Mouse (Mus musculus): ENCODE data around the gene Ccdc190. TPM values are rescaled to one million over a fixed set of nuclear protein-coding genes. Genes with fewer than 3 reads are reported as not detected.

The Ccdc190 gene
- polyA plus RNA-seq, 1 experiment from 2014 or later, result 4.8 TPM

GRCm38 (mm10) chr1:169948280-169948679 is 19.8 kb downstream of the Ccdc190 start:
- H3K9me3 ChIP-seq (ENCODE audit: control insufficient read depth, low read length), result 0 out of 2 replicates have a peak, but pooled peaks cover 9% of the 10 kb centered on the region
- DNase-seq (ENCODE audit: low spot score), result no peak
- H3K4me1 ChIP-seq (replicated peaks; ENCODE audit: control insufficient read depth, insufficient read depth, low read length), result no peaks in the 10 kb centered on the region
- no peak overlapping the region for H3K27ac ChIP-seq
- H3K27me3 ChIP-seq (ENCODE audit: control insufficient read depth, insufficient read depth, low read length), result no peaks in the 10 kb centered on the region
- ATAC-seq (ENCODE audit: low FRiP score), result no peak
- WGBS, result 81% methylated on average over 7 of the region's 7 CpGs
- no peak overlapping the region for H3K4me2 ChIP-seq (replicated peaks)
- H3K9ac ChIP-seq, result no peak overlapping the region
- H3K36me3 ChIP-seq (replicated peaks; ENCODE audit: control insufficient read depth, insufficient read depth), result peaks cover 31% of the 10 kb centered on the region
- no peak overlapping the region for H3K4me3 ChIP-seq (replicated peaks; ENCODE audit: low read length)

DNA sequence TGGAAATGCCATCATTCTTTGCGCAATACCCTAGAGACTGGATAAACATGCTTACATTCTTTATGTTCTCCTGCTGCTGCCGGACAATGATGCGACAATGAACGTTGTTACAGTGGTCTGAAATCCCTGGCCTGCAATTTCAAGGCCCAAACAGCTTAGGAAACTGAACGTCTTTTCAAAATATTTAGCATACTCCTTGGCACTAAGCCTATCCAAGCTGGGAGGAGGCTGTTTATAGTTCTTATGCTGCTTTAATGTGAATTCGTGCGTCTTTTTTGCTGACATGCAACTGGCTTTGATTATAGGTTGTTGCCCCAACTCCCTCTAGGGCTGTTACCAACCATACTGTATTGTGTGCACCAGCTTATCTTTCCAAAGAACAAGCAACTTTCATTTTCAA is 20.4 kb downstream of the Ccdc190 start:
- Histone ChIP-seq H3K4me3 (replicated peaks; ENCODE audit: low read length) (no peak overlapping the region), H3K27me3 (ENCODE audit: control insufficient read depth, insufficient read depth, low read length) (no peaks in the 10 kb centered on the region), H3K4me2 (replicated peaks) (no peak overlapping the region), H3K36me3 (replicated peaks; ENCODE audit: control insufficient read depth, insufficient read depth) (peaks cover 35% of the 10 kb centered on the region), H3K4me1 (replicated peaks; ENCODE audit: control insufficient read depth, insufficient read depth, low read length) (no peaks in the 10 kb centered on the region), H3K9me3 (ENCODE audit: control insufficient read depth, low read length) (0 out of 2 replicates have a peak, but pooled peaks cover 9% of the 10 kb centered on the region), H3K27ac (no peak overlapping the region), H3K9ac (no peak overlapping the region)
- ATAC-seq (ENCODE audit: low FRiP score) (no peak), DNase-seq (ENCODE audit: low spot score) (no peak)
- 84% methylated on average over 7 of the region's 7 CpGs for WGBS

DNA sequence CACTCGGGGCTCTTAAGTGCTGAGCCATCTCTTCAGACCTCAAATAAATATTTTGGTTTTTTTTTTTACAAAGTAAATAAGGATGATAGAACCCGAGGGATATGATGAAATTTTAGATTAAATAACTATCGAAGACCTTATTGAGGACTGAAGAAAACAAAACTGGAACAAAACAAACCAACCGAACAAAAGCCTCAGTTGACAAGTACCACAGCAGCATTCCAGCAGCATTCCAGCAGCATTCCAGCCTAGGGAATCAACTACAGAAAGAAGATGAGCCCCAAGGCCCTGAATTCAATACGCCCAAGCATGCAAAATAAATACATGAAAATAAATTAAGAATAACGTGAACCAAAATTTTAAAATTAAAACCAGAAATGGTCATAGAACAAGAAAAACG is 21.5 kb downstream of the Ccdc190 start:
- no peaks in the 10 kb centered on the region for H3K4me1 ChIP-seq (replicated peaks; ENCODE audit: control insufficient read depth, insufficient read depth, low read length)
- H3K27me3 ChIP-seq (ENCODE audit: control insufficient read depth, insufficient read depth, low read length), result no peaks in the 10 kb centered on the region
- H3K9ac ChIP-seq, result no peak overlapping the region
- 80% methylated on average over 7 of the region's 7 CpGs for WGBS
- 0 out of 2 replicates have a peak, but pooled peaks cover 3% of the 10 kb centered on the region for H3K9me3 ChIP-seq (ENCODE audit: control insufficient read depth, low read length)
- no peak overlapping the region for H3K27ac ChIP-seq
- no peak for ATAC-seq (ENCODE audit: low FRiP score)
- no peak overlapping the region for H3K4me2 ChIP-seq (replicated peaks)
- no peak for DNase-seq (ENCODE audit: low spot score)
- no peak overlapping the region for H3K4me3 ChIP-seq (replicated peaks; ENCODE audit: low read length)
- H3K36me3 ChIP-seq (replicated peaks; ENCODE audit: control insufficient read depth, insufficient read depth), result peaks cover 45% of the 10 kb centered on the region

DNA sequence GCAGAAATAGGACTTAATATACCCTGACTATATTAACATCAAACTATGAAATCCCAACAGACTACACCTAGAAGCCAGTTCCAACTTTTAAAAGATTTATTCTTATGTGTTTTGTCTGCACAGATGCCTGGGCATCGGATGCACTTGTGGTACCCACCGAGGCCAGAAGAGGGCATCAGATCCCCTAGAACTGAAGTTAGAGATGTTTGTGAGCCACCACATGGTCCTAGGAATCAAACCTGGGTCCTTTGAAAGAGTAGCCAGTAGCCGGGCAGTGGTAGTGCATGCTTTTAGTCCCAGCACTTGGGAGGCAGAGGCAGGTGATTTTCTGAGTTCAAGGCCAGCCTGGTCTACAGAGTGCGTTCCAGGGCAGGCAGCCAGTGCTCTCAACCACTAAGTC is 22.2 kb downstream of the Ccdc190 start:
- H3K9ac ChIP-seq, result no peak overlapping the region
- peaks cover 52% of the 10 kb centered on the region for H3K36me3 ChIP-seq (replicated peaks; ENCODE audit: control insufficient read depth, insufficient read depth)
- H3K4me2 ChIP-seq (replicated peaks), result no peak overlapping the region
- no peak overlapping the region for H3K4me3 ChIP-seq (replicated peaks; ENCODE audit: low read length)
- no peaks in the 10 kb centered on the region for H3K27me3 ChIP-seq (ENCODE audit: control insufficient read depth, insufficient read depth, low read length)
- 92% methylated on average over 4 of the region's 4 CpGs for WGBS
- no peak overlapping the region for H3K27ac ChIP-seq
- no peaks in the 10 kb centered on the region for H3K4me1 ChIP-seq (replicated peaks; ENCODE audit: control insufficient read depth, insufficient read depth, low read length)
- DNase-seq (ENCODE audit: low spot score), result no peak
- H3K9me3 ChIP-seq (ENCODE audit: control insufficient read depth, low read length), result no peaks in the 10 kb centered on the region
- no peak for ATAC-seq (ENCODE audit: low FRiP score)

DNA sequence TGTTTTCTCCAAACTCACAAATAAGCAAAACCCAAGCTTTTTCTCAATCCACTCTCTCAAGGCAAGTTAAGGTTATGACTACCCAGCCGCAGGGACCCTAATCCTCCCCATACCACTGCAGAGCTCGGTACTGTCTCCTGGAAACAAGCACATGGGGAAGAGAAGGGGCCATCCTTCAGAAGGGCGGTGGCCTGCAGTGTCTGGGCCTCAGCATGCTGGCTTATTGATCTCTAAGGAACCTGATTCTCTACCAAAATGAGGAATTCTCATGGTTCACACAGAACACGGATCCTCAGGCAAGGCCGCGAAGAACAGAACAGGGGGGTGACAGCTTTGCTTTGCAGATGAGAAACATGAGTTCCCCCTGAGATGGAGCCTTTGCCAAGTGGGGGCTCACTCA is 23.1 kb downstream of the Ccdc190 start:
- DNase-seq (ENCODE audit: low spot score) (no peak), ATAC-seq (ENCODE audit: low FRiP score) (no peak)
- H3K36me3 ChIP-seq (replicated peaks; ENCODE audit: control insufficient read depth, insufficient read depth), result peaks cover 61% of the 10 kb centered on the region
- H3K4me1 ChIP-seq (replicated peaks; ENCODE audit: control insufficient read depth, insufficient read depth, low read length), result no peaks in the 10 kb centered on the region
- 94% methylated on average over 6 of the region's 6 CpGs for WGBS
- no peaks in the 10 kb centered on the region for H3K9me3 ChIP-seq (ENCODE audit: control insufficient read depth, low read length)
- no peak overlapping the region for H3K27ac ChIP-seq
- no peak overlapping the region for H3K4me2 ChIP-seq (replicated peaks)
- H3K9ac ChIP-seq, result no peak overlapping the region
- H3K27me3 ChIP-seq (ENCODE audit: control insufficient read depth, insufficient read depth, low read length), result no peaks in the 10 kb centered on the region
- H3K4me3 ChIP-seq (replicated peaks; ENCODE audit: low read length), result no peak overlapping the region

DNA sequence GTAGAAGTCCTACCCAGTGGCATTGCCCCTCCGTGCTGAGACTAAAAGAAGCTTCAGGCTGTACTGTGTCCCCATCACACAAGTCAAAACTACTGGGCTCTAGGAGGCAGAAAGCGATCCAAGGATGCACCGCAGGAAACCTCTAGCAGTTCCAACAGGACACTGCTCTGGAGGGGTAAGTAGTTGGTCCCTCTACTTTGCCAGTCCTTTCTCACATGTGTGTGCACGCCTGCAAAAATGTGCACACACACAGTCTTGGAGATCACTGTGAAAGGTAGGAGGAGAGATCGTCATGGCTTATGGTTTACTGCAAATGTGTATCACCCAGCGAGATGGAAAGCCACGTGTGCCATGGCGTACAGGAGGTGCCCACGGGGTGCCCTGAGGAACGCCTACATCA is 24.2 kb downstream of the Ccdc190 start:
- no peaks in the 10 kb centered on the region for H3K27me3 ChIP-seq (ENCODE audit: control insufficient read depth, insufficient read depth, low read length)
- no peak overlapping the region for H3K4me2 ChIP-seq (replicated peaks)
- no peaks in the 10 kb centered on the region for H3K9me3 ChIP-seq (ENCODE audit: control insufficient read depth, low read length)
- H3K9ac ChIP-seq, result no peak overlapping the region
- WGBS, result 98% methylated on average over 10 of the region's 10 CpGs
- DNase-seq (ENCODE audit: low spot score), result no peak
- no peaks in the 10 kb centered on the region for H3K4me1 ChIP-seq (replicated peaks; ENCODE audit: control insufficient read depth, insufficient read depth, low read length)
- no peak overlapping the region for H3K27ac ChIP-seq
- ATAC-seq (ENCODE audit: low FRiP score), result no peak
- H3K4me3 ChIP-seq (replicated peaks; ENCODE audit: low read length), result no peak overlapping the region
- H3K36me3 ChIP-seq (replicated peaks; ENCODE audit: control insufficient read depth, insufficient read depth), result peaks cover 69% of the 10 kb centered on the region

DNA sequence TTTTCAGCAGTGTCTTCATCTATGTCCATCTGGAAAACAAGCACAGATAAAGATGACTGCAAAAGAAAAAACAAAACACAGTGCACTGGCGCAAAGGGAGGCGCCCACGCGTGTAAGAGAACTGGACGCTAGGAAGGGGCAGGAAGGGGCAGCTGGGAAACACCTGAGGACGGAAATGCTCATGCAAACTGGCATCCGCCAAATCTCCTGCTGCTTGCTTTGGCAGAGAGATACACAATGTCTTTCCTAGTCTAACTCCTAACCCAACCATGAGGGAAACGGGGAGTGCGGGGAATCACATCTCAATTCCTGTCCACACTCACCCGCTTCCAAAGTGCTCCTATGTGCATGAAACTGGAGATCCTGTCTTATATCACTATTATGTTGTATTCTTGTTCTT is 24.7 kb downstream of the Ccdc190 start:
- H3K36me3 ChIP-seq (replicated peaks; ENCODE audit: control insufficient read depth, insufficient read depth), result peaks cover 74% of the 10 kb centered on the region
- H3K9me3 ChIP-seq (ENCODE audit: control insufficient read depth, low read length), result no peaks in the 10 kb centered on the region
- H3K27me3 ChIP-seq (ENCODE audit: control insufficient read depth, insufficient read depth, low read length), result no peaks in the 10 kb centered on the region
- no peak for DNase-seq (ENCODE audit: low spot score)
- 96% methylated on average over 10 of the region's 10 CpGs for WGBS
- no peak overlapping the region for H3K4me3 ChIP-seq (replicated peaks; ENCODE audit: low read length)
- no peak for ATAC-seq (ENCODE audit: low FRiP score)
- H3K4me2 ChIP-seq (replicated peaks), result no peak overlapping the region
- H3K4me1 ChIP-seq (replicated peaks; ENCODE audit: control insufficient read depth, insufficient read depth, low read length), result no peaks in the 10 kb centered on the region
- H3K27ac ChIP-seq, result no peak overlapping the region
- no peak overlapping the region for H3K9ac ChIP-seq

DNA sequence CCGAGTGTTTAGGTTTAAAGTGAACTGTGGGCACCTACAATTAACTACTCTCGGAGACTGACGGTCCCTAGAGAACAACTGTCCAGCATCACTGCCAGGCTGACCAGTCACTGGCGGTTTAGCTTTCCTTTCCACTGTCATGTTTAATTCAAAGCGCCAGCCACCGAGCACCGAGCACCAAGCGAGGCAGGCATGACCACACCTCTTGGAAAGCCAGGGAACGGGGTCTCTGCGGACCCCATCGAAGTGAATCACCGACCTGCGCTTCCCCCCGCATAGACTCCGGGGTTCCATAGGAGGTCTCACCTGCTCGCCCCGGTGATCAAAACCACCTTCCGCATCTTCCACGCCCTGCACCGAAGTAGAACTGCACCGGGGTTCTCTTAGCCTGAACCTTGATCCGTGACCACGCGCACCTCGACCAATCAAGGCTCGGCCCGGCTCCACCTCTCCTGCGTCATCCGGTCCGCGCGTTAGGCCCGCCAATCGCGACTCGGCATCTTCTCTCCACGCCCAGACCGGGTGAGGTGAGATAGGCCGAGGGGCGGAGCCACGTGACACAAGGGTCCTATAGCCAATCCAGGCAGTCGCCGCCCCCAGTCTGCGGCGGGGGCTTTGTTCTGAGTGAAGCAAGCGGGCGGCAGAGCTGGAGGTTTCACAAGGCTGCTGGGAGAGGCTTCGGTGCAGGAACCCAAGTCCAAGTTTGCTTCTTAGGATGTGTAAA is 40.5 kb downstream of the Ccdc190 start, which contains the start of gene Hsd17b7:
Gene Hsd17b7, minus strand, starts transcription at position 450 of the 724 bp plus-strand sequence.
- H3K27ac ChIP-seq, result peak within 1 kb of the TSS; percentile 82
- under 1% methylated on average over 48 of the region's 48 CpGs for WGBS
- peak within 1 kb of the TSS; percentile 90 for H3K4me2 ChIP-seq (replicated peaks)
- peaks cover 23% of the 10 kb centered on the region for H3K36me3 ChIP-seq (replicated peaks; ENCODE audit: control insufficient read depth, insufficient read depth)
- H3K27me3 ChIP-seq (ENCODE audit: control insufficient read depth, insufficient read depth, low read length), result no peaks in the 10 kb centered on the region
- H3K4me1 ChIP-seq (replicated peaks; ENCODE audit: control insufficient read depth, insufficient read depth, low read length), result peaks cover 21% of the 10 kb centered on the region
- peak within 1 kb of the TSS; percentile 52 for H3K4me3 ChIP-seq (replicated peaks; ENCODE audit: low read length)
- H3K9me3 ChIP-seq (ENCODE audit: control insufficient read depth, low read length), result no peaks in the 10 kb centered on the region
- peak within 1 kb of the TSS; percentile 67 for H3K9ac ChIP-seq
- DNase-seq (ENCODE audit: low spot score) (peak; percentile 97), ATAC-seq (ENCODE audit: low FRiP score) (peak; percentile 100)

DNA sequence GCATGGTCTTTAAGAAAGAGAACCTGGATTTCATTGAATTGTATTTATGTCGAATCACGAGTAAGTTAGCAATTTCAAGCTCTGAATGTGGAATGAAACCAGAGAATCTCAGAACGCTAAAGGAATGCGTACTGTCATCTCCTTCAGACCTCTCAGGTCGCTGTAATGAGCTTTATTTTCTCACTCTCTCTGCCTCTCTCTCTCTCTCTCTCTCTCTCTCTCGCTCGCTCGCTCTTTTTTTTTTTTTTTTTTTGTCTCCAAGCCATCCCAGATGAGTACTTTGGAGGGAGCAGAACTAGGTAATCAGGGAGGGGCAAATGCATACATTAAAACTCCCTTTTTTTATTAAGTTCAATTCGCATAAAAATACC is 41.1 kb downstream of the Ccdc190 start:
- peak; percentile 64 for ATAC-seq (ENCODE audit: low FRiP score)
- no peaks in the 10 kb centered on the region for H3K9me3 ChIP-seq (ENCODE audit: control insufficient read depth, low read length)
- peaks cover 20% of the 10 kb centered on the region for H3K36me3 ChIP-seq (replicated peaks; ENCODE audit: control insufficient read depth, insufficient read depth)
- H3K27me3 ChIP-seq (ENCODE audit: control insufficient read depth, insufficient read depth, low read length), result no peaks in the 10 kb centered on the region
- H3K4me1 ChIP-seq (replicated peaks; ENCODE audit: control insufficient read depth, insufficient read depth, low read length), result peaks cover 21% of the 10 kb centered on the region
- H3K9ac ChIP-seq, result peak overlapping the region; percentile 65
- H3K27ac ChIP-seq, result peak overlapping the region; percentile 82
- peak overlapping the region; percentile 52 for H3K4me3 ChIP-seq (replicated peaks; ENCODE audit: low read length)
- H3K4me2 ChIP-seq (replicated peaks), result peak overlapping the region; percentile 71
- WGBS, result under 1% methylated on average over 9 of the region's 9 CpGs
- no peak for DNase-seq (ENCODE audit: low spot score)

Measured in hindbrain, embryonic 14.5 days (tissue).